Mouse (Mus musculus): Measurements from ENCODE around the gene Sema4b. TPM values are rescaled to one million over a fixed set of nuclear protein-coding genes. Genes with fewer than 3 reads are reported as not detected.

The Sema4b gene
- total and polyA plus RNA-seq, 3 experiments, result 10.9 to 17.3 TPM; not detected in 1

DNA sequence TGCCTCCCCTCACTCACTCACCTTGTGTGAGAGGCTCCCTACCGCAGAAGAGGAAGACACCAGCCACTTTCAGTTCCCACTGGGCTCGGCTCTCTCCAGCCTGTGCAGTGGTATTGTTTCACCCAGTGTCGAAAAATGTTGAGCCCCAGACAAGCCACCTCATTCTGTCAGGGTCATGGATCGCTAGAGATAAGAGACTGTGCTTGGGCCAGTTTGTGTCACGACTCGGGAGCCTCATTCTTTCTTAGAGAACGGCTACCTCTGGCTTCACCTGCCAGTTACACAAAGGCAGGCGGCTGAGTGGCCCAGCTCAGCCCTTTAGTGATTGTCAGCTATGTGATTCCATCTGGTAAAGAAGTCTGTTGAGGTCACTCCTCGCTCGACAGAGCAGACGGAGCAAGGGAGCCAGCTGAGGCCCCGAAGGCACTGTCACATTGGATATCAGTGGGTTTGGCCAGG, 17.0 kb downstream of the Sema4b start:
- Histone ChIP-seq H3K9me3 (replicated peaks; ENCODE audit: insufficient read depth, low read length) (no peaks in the 10 kb centered on the region), H3K4me3 (ENCODE audit: control insufficient read depth in 1 of 2, insufficient read depth in 1 of 2, low read depth in 2 of 2, low read length in 2 of 2) (no peak overlapping the region)

DNA sequence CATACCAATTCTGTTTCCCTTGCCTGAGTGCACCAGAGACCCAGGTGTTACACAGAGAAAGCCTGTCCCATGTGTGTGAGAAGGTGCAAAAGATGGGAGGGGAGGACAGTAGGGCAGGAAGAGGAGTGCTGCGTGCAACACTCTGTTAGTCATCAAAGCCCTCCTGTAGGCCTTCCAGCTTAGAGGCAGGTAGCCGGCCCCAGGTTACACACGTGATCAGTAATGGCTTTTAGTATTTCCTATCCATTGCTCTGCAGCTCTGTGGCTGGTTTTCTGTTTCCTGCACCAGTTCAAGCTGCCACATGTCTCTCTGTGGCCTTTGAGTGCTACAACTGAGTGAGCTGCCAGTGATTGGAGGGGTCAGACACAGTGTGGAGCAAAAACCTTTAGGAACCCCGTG, 17.7 kb downstream of the Sema4b start:
- Histone ChIP-seq H3K4me1 (ENCODE audit: control insufficient read depth in 1 of 2, insufficient read depth in 2 of 2, low read length in 2 of 2) (peaks cover 16 to 56% of the 10 kb centered on the region in 2 experiments), H3K79me2 (ENCODE audit: control insufficient read depth, insufficient read depth, low read length, poor library complexity) (peaks cover 69% of the 10 kb centered on the region), H3K27me3 (ENCODE audit: control insufficient read depth in 1 of 2, insufficient read depth in 2 of 2, low read length in 2 of 2) (no peaks in the 10 kb centered on the region), H3K9ac (ENCODE audit: control insufficient read depth, low read depth, low read length, poor library complexity, severe bottlenecking) (no peak overlapping the region), H3K27ac (ENCODE audit: control insufficient read depth, low read depth, low read length) (no peak overlapping the region), H3K4me3 (ENCODE audit: control insufficient read depth in 1 of 2, insufficient read depth in 1 of 2, low read depth in 2 of 2, low read length in 2 of 2) (no peak overlapping the region), H3K9me3 (replicated peaks; ENCODE audit: insufficient read depth, low read length) (no peaks in the 10 kb centered on the region), H3K36me3 (ENCODE audit: control insufficient read depth in 1 of 2, insufficient read depth in 2 of 2, low read length in 2 of 2) (peaks cover 0 to 46% of the 10 kb centered on the region in 2 experiments; a peak in 2 of 4 replicates)
- DNase-seq (ENCODE audit: low read depth, low spot score), result no peak
- TF ChIP-seq MAX (IDR thresholded peaks at IDR 0.05; ENCODE audit: low read length), result no peak
- no peak for TF ChIP-seq SMC3 (IDR thresholded peaks at IDR 0.05; ENCODE audit: low read depth, low read length)
- no peak for TF ChIP-seq ZKSCAN1 (IDR thresholded peaks at IDR 0.05; ENCODE audit: low read depth, low read length)

More for the DNA sequence above, 17.0 kb downstream of the Sema4b start:
- Histone ChIP-seq H3K27ac (ENCODE audit: control insufficient read depth, low read depth, low read length) (no peak overlapping the region), H3K27me3 (ENCODE audit: control insufficient read depth in 1 of 2, insufficient read depth in 2 of 2, low read length in 2 of 2) (no peaks in the 10 kb centered on the region), H3K36me3 (ENCODE audit: control insufficient read depth in 1 of 2, insufficient read depth in 2 of 2, low read length in 2 of 2) (peaks cover 0 to 45% of the 10 kb centered on the region in 2 experiments; a peak in 2 of 4 replicates), H3K9ac (ENCODE audit: control insufficient read depth, low read depth, low read length, poor library complexity, severe bottlenecking) (no peak overlapping the region), H3K79me2 (ENCODE audit: control insufficient read depth, insufficient read depth, low read length, poor library complexity) (peaks cover 75% of the 10 kb centered on the region), H3K4me1 (ENCODE audit: control insufficient read depth in 1 of 2, insufficient read depth in 2 of 2, low read length in 2 of 2) (peaks cover 16 to 53% of the 10 kb centered on the region in 2 experiments)
- no peak for DNase-seq (ENCODE audit: low read depth, low spot score)
- no peak for TF ChIP-seq GABPA (IDR thresholded peaks at IDR 0.05; ENCODE audit: low read depth, low read length)
- TF ChIP-seq MYC (IDR thresholded peaks at IDR 0.05; ENCODE audit: low read depth, low read length), result no peak
- TF ChIP-seq ZMIZ1 (IDR thresholded peaks at IDR 0.05; ENCODE audit: low read depth, low read length), result no peak
- TF ChIP-seq POLR2A (IDR thresholded peaks at IDR 0.05; ENCODE audit: control insufficient read depth in 1 of 2, insufficient read depth in 1 of 2, low read depth in 1 of 2, low read length in 2 of 2, poor library complexity in 1 of 2), result no peak
- no peak for TF ChIP-seq RCOR1 (IDR thresholded peaks at IDR 0.05; ENCODE audit: low read depth, low read length)
- no peak for TF ChIP-seq MAX (IDR thresholded peaks at IDR 0.05; ENCODE audit: low read length)
- TF ChIP-seq ZKSCAN1 (IDR thresholded peaks at IDR 0.05; ENCODE audit: low read depth, low read length), result no peak
- TF ChIP-seq UBTF (IDR thresholded peaks at IDR 0.05; ENCODE audit: borderline replicate concordance, insufficient read depth, low read depth, low read length), result no peak
- TF ChIP-seq E2F4 (IDR thresholded peaks at IDR 0.05; ENCODE audit: borderline replicate concordance, low read depth, low read length), result no peak
- TF ChIP-seq MAZ (IDR thresholded peaks at IDR 0.05; ENCODE audit: low read depth, low read length), result no peak
- TF ChIP-seq JUND (IDR thresholded peaks at IDR 0.05; ENCODE audit: low read depth, low read length), result no peak
- no peak for TF ChIP-seq ZNF384 (IDR thresholded peaks at IDR 0.05; ENCODE audit: low read depth, low read length)
- no peak for TF ChIP-seq POLR2AphosphoS2 (IDR thresholded peaks at IDR 0.05; ENCODE audit: low read length)
- TF ChIP-seq CHD1 (IDR thresholded peaks at IDR 0.05; ENCODE audit: low read depth, low read length), result no peak
- no peak for TF ChIP-seq TAL1 (IDR thresholded peaks at IDR 0.05; ENCODE audit: low read length)
- no peak for TF ChIP-seq MEF2A (IDR thresholded peaks at IDR 0.05; ENCODE audit: extremely low read depth, insufficient replicate concordance, low read depth, low read length, poor library complexity, severe bottlenecking)
- no peak for TF ChIP-seq POLR2AphosphoS5 (IDR thresholded peaks at IDR 0.05; ENCODE audit: borderline replicate concordance, low read depth, low read length)
- TF ChIP-seq HCFC1 (IDR thresholded peaks at IDR 0.05; ENCODE audit: low read depth, low read length), result no peak
- TF ChIP-seq ZC3H11A (IDR thresholded peaks at IDR 0.05; ENCODE audit: low read depth, low read length), result no peak
- TF ChIP-seq TCF12 (IDR thresholded peaks at IDR 0.05; ENCODE audit: low read depth, low read length), result no peak

Data from MEL (cell line).